Mouse (Mus musculus) layer of hippocampus, postnatal 10 days (tissue): ENCODE measurements around the gene Rnd1. TPM values are rescaled to one million over a fixed set of nuclear protein-coding genes. Genes with fewer than 3 reads are reported as not detected.

Source experiments
- DNase-seq, 2 experiments: peaks; one replicate each; pipeline ENCODE4 v3.0.0; 2021; ENCODE audit warnings: low spot score in 2 of 2
- total RNA-seq, 2 experiments: library from RNA; stranded (reverse); gene quantifications; 2 replicates each; pipeline ENCODE4 v1.2.3; 2021

Rnd1 gene
- total RNA-seq, 2 experiments from 2014 or later: 31.2 to 34.3 TPM

- no peak for DNase-seq
Observed at GRCm38 (mm10) chr15:98616362-98617175, 60.7 kb downstream of the Rnd1 start.

- DNase-seq: no peak
Observed at GRCm38 (mm10) chr15:98615751-98616150, 61.5 kb downstream of the Rnd1 start.

GRCm38 (mm10) chr15:98614971-98615370, 62.3 kb downstream of the Rnd1 start:
- no peak for DNase-seq

GRCm38 (mm10) chr15:98614551-98614950, 62.7 kb downstream of the Rnd1 start:
- no peak for DNase-seq

Other genes starting within 250 kb of the Rnd1 start
- not detected for gene Olfr282, start 246.2 kb downstream of the Rnd1 start, total RNA-seq
- gene Olfr281, start 224.9 kb downstream of the Rnd1 start, total RNA-seq: not detected
- not detected for gene OR5BS1P, start 207.6 kb downstream of the Rnd1 start, total RNA-seq
- not detected for gene Lalba, start 194.7 kb downstream of the Rnd1 start, total RNA-seq
- not detected for gene Olfr279, start 185.1 kb downstream of the Rnd1 start, total RNA-seq
- 10 to 100 TPM; 71.9 to 73.2 TPM for gene Kansl2, start 143.2 kb downstream of the Rnd1 start, total RNA-seq
- gene Ccnt1, start 106.5 kb downstream of the Rnd1 start, total RNA-seq: 10 to 100 TPM; 36.0 to 51.6 TPM
- gene 4930415O20Rik, start 106.5 kb downstream of the Rnd1 start, total RNA-seq: not detected
- 10 to 100 TPM; 41.4 to 44.6 TPM for gene Adcy6, start 67.4 kb downstream of the Rnd1 start, total RNA-seq
- gene Cacnb3, start 46.6 kb downstream of the Rnd1 start, total RNA-seq: 100 to 1,000 TPM; 139 to 147 TPM
- 10 to 100 TPM; 78.3 to 81.4 TPM for gene Ddx23, start 14.6 kb downstream of the Rnd1 start, total RNA-seq
- 10 to 100 TPM in 1 of 2 experiments, 1 to 10 TPM in 1; 9.7 to 14.2 TPM for gene Ccdc65, start 30.7 kb upstream of the Rnd1 start, total RNA-seq
- gene Fkbp11, start 50.7 kb upstream of the Rnd1 start, total RNA-seq: 1 to 10 TPM; 2.2 to 2.6 TPM
- 100 to 1,000 TPM; 636 TPM for gene Arf3, start 85.8 kb upstream of the Rnd1 start, total RNA-seq
- gene Wnt10b, start 100.7 kb upstream of the Rnd1 start, total RNA-seq: under 1 TPM; 0.25 to 0.37 TPM
- gene Wnt1, start 112.4 kb upstream of the Rnd1 start, total RNA-seq: not detected
- gene Ddn, start 132.0 kb upstream of the Rnd1 start, total RNA-seq: 100 to 1,000 TPM; 401 to 403 TPM
- gene Prkag1, start 154.1 kb upstream of the Rnd1 start, total RNA-seq: 10 to 100 TPM; 39.3 to 41.0 TPM
- gene Kmt2d, start 193.7 kb upstream of the Rnd1 start, total RNA-seq: 10 to 100 TPM; 71.4 to 77.3 TPM
- 10 to 100 TPM in 1 of 2 experiments, 1 to 10 TPM in 1; 8.8 to 13.0 TPM for gene Rhebl1, start 217.1 kb upstream of the Rnd1 start, total RNA-seq
- gene Dhh, start 221.1 kb upstream of the Rnd1 start, total RNA-seq: under 1 TPM; 0.36 to 0.57 TPM
- 10 to 100 TPM; 17.2 to 27.3 TPM for gene Lmbr1l, start 240.8 kb upstream of the Rnd1 start, total RNA-seq